Mouse (Mus musculus) urinary bladder, adult 2 months (tissue): Measurements from ENCODE around the gene Nr1h3. TPM values are rescaled to one million over a fixed set of nuclear protein-coding genes. Genes with fewer than 3 reads are reported as not detected.
"Not testable (repeated sequence)": the region's sequence is repeated elsewhere in the genome, so short reads cannot be mapped to it uniquely, and the experiment has no call there.

Source experiments
- DNase-seq: peaks from one replicate; pipeline ENCODE4 v3.0.0; 2022; ENCODE audit warnings: low spot score
- polyA plus RNA-seq: library from polyadenylated mRNA; depleted of rRNA; stranded (reverse); fragments of >200 nt; gene quantifications from 2 replicates; pipeline ENCODE4 v1.2.3, GENCODE M21; 2012; rRNA removed

The Nr1h3 gene
- polyA plus RNA-seq, result 18.6 and 20.8 TPM in 2 replicates

DNA sequence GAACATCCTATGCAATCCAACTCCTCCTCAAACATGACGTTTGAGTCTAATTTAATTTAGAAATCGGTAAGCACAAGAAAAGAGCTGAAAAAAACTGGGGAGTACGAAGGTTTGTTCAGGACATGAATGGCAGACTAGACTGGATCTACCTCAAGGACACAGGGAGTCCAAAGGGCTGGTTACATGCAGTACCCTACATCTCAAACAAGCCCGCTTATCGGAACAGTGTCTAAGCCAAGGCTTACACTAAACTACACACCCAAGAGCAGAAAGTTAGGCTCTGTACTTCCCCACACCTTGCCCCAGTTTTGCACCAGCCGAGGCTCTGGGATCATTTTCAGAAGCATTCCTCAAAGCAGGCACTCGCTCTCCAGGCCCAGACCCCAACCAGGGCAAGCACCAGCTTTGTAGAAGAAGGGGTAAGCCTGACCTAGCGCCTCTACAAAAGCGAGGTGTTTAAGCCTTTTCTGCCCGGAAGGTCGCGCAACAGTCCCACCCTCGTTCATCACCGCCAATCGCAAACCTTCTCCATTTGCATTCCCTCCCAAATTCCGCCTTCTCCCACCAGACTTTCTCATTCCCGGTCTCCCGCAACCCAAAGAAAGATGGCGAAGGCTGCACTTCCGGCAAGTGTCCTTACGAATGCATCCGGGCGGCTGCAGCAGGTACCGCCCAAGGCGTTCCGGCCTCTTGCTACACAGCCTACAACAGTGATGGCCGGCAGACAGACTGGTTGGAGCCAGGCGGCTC lies at the start of gene Nr1h3, which contains the start of gene Acp2:
TSS of gene Nr1h3 (minus strand) at position 613 of the 750 bp plus-strand sequence.
TSS of gene Acp2 (plus strand) at position 664 of the 750 bp plus-strand sequence.
- DNase-seq, result peak; percentile 89

DNA sequence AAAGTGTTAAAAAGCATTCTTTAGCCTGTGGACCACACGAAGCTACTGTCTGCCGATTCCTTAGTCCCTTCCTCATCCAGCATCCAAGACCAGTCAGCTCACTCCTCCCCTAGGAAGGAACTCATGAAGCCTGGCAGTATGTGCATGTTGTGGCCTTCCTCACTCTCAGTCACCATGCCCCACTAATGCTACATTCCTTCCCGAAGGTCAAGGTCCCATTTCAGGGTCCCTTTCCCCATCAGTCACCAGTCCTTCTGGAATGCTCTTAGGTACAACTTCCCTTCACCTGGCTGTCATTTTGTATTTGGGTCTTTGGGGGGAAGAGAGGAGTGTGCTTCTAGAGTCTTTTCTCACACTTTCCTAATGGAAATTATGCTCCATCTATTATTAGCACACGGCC lies 49.4 kb upstream of the Nr1h3 start:
- DNase-seq, result no peak

DNA sequence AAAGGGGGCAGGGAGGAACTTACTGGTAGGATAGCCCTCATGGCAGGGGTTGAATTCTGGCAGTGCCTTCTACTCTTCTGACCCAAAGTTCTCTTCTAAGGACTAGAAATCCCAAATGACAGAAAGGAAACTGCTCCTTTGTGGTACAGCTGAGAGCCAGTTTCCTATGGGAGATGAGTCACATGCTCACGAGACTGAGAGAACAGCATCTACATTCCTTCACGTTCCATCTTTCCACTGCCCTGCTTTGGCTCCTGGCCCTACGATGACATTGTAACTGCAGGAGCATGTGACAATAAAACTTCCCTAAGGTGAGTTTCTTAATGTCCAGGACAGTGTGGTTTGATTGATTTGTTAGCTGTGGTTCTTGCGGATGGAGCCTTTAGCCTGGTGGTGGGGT lies 45.7 kb upstream of the Nr1h3 start:
- no peak for DNase-seq

DNA sequence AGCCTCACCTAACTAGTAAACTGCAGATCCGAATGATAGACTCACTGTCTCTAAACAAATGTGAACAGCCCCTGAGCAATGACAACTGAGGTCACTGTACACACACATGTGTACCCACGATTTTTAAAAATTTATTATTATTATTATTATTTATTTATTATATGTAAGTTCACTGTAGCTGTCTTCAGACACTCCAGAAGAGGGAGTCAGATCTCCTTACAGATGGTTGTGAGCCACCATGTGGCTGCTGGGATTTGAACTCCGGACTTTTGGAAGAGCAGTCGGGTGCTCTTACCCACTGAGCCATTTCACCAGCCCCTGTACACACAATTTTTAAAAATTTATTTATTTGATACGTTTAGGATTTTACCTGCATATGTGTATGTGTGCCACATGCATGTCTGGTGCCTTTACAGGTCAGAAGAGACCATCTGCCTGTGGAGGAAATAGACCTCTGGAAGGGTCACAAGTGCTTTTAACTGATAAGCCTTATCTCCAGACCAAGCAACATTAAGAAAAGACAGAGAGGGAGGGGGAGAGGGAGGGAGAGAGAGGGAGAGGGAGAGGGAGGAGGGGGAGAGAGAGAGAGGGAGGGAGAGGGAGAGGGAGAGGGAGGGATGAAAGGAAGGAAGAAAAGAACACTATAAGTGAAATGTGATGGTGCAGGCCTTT lies 42.1 kb upstream of the Nr1h3 start:
- no peak for DNase-seq

DNA sequence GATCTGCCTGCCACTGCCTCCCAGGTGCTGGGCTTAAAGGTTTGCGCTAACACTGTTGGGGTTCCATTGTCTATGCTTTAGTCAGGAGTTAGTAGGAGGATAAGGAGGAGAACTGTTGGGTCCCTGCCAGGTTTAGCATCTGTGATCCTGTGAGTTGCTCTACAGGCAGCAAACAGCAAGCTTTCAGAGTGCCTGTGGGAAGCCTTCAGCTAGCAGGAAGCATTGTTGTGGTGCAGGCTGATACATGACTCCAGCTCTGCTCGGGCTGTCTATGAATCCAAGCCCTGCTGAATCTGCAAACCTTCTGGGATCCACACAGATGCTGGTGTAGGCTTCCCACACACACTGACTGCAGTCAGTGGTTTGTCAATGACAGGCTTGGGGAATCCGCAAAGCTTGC lies 40.8 kb upstream of the Nr1h3 start:
- no peak for DNase-seq

DNA sequence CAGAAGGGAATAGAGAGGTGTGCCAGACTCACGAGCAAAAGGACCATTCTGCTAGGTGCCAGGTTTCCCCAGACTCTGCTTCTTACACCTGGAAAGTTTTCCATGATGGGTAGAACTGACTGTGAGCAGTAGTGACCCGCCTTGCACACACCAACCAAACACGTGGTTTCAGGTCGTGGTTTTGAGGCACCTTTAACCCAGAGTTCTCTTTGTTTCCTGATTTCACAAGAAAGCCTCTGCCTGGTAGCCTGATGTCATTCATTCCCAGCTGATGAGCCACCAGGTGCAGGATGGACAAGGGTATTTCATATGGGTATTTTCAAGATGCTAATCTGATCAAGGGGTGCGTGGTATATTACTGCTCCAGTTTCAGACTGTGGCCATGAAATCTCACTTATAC lies 39.9 kb upstream of the Nr1h3 start:
- DNase-seq, result no peak

DNA sequence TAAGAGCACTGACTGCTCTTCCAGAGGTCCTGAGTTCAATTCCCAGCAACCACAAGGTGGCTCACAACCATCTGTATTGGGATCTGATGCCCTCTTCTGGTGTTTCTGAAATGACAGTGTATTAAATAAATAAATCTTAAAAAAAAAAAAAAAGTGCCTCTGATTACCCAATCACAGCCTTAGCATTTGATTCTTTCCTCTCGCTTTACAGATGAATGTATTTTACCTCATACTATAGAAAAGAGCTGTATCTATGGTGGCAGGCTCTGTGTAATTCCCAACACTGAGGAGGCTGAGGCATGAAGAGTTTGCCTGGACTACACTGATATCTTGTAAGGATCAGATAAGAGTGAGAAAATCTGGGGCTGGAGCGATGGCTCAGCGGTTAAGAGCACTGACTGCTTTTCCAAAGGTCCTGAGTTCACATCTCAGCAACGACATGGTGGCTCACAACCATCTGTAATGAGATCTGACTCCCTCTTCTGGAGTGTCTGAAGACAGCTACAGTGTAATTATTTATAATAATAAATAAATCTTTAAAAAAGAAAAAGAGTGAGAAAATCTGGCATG lies 35.0 kb upstream of the Nr1h3 start:
- not testable (repeated sequence) for DNase-seq

DNA sequence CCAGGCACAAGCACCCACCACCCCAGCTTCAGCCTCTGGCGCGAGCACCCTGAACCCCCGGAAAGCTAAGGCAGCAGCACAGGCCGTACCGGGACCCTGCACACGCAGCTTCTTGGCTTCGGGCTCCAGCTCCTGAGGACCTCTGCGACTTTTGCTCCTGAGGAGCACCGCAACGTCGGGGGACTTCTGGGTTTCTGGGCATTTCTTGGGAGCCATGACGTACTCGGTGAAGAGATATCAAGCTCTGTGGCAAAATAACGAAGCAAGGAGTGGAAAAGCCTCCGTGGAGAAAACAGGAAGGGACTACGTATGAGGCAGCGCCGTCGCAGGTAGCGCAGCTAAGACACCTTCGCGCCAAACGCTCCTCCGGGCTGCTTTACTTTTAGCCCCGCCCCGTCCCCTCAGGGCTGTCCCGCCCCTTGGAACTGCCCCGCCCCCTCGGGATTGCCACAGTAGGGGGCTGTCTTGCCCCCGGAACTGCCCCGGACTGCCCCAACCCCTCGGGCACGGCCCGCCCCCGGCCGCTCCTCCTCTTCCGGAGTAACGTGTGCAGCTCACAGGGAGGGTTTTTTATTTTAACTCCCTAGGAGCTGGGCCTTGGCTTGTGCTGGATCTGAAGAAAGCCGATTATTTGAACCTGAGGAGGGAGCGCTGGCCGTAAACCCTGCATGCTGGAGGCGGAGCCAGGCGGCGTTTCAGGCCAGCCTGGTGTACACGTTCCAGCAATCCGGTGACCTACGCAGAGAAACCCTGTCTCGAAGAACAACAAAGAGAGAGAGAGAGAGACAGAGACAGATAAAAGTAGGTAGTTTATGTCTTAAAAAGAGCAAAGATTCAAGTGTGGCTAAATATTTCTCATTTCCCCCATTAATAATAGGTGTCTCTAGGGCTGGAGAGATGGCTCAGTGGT lies 34.2 kb upstream of the Nr1h3 start, which contains the start of gene Ddb2:
TSS of gene Ddb2 (minus strand) at position 382 of the 910 bp plus-strand sequence.
- DNase-seq, result peak; percentile 75

DNA sequence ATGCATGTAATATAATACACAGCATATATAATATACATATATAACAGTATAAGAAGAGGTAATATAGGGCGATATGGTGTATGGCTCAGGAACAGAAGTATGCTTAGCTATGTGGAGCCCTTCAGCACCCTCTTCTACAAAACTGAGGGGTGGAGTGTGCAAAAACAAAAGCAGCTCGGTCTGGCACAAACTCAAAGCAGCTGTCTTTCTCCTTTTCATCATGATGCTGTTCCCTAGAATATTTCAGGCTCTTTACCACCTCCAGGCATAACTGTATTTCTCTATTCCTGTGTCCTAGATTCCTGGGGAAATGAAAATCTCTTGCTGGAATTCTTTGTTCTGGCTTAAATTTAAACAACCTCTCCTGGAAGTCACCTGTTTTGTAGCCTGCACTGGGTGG lies 27.1 kb upstream of the Nr1h3 start:
- DNase-seq, result no peak

DNA sequence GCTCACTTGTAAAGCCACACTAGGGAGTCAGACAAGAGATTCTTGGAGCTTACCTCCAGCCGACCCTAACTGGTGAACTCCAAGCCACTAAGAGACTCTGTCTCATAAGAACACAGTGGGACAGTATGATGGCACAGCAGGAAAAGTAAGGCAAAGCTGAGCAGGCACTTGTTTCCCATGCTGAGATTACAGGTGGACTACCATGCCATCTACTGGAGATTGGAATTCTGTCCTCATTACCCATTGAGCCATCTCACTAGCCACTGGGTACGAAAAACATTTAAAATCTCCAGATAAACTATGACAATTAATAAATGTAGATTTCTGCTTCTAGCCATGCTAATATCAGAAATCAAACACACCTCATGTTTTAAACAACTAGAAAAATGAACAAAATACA lies 21.0 kb upstream of the Nr1h3 start:
- DNase-seq, result no peak

DNA sequence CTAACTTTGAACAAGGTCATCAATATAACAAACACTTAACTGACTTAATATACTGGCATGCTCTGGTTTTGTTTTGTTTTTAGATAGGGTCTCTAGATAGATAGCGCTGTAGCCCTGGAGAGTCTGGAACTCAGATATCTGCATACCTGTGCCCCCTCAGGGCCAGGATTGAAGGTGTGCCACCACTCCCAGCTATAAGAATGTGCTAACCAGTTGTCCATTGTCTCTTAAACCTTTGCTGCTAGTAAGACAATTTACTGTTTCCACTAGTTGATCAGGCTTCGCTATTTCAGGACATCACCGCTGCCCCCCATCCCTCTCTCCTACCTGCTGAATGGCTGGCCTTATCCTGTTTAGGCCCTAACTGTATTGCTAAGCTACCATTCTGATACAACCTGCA lies 17.9 kb upstream of the Nr1h3 start:
- DNase-seq, result no peak

DNA sequence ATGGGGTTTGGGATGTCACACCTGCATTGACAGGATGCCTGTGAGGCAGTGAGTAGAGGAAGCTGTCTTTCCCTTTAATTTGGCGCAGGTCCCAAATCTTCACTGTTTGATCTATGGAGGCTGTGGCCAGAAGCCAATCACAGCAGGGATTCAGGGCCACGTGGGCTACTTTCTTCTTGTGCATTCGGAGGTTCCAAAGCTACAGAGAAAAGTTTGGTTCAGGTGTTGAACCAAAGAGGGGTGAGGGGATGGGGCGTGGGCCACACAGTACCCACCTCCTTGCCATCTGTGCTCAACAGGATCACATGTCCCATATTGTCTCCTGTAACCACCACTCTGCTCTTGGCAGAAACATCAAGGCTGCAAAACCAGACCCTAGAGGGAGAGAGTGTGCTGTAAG lies 14.4 kb upstream of the Nr1h3 start:
- no peak for DNase-seq

DNA sequence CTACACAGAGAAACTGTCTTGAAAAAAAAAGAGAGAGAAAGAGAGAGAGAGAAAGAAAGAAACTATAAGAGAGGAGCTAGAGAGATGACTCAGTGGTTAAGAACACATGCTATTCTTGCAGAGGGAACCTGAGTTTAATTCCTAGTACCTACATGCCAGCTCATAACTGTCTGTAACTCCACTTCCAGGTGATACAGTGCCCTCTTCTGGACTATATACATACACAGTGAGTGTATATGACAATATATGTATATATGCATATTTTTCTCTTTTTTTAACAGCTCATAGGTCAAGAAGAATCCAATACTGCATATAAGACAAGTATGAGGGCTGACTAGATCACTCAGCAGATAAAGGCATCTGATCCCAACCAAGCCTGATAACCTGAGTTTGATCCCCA lies 10.7 kb upstream of the Nr1h3 start:
- DNase-seq, result no peak

DNA sequence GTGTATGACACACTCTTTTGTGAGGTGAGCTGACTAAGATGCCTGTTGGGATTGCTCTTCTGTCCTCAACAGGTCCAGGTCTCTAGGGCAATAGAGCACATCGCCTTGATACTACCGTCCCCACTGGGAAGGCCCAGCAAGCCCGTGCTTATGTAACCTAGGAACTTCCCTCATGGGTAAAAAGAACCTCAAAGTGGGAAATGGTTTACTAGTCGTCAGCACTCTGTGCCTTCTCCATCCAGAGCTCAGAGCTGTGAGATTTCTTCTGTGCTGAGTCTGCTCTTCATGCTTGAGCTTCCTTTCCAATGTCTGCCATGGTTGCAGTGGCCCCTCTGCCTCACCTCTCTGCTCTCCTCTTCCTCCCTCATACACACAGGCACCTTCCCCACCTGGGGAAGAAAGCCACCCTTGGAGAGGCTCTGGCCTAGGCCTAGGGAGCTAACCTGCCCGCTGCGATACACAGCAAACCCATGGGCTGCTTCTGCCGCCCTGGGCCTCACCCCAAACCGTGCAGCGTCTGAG lies 3.7 kb upstream of the Nr1h3 start:
- no peak for DNase-seq

DNA sequence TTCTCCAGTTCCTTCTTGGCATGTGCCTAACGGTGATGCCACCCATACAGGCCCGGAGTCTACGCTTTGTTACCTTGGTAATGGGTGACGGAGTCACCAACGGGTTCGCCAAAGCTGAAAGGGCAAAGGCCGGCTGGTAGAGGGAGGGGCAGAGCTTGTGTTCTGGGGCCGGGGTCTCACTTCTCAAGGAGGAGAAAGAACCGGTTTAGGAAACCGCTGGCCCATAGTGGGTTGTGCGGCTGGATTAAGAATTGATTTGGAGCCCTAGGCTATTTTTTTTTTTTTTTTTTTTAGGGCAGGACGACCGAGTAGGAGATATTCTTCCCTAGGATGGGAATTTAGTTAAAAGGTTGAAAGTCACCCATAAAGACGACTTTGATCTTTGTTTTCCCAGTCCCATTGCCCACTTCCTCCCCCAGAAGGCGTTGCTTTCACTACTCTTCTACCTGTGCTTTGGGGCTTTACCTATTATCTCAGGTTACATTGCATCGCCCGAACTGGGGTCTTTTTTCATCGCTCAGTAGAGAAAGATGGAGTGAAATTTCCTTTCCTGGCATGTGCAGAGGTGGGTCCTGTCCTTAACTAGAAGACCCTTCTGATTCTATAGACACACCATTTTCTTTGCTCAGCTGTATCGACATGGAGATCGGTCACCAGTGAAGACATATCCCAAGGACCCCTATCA lies 480 bp upstream of the Nr1h3 start:
- DNase-seq, result no peak

DNA sequence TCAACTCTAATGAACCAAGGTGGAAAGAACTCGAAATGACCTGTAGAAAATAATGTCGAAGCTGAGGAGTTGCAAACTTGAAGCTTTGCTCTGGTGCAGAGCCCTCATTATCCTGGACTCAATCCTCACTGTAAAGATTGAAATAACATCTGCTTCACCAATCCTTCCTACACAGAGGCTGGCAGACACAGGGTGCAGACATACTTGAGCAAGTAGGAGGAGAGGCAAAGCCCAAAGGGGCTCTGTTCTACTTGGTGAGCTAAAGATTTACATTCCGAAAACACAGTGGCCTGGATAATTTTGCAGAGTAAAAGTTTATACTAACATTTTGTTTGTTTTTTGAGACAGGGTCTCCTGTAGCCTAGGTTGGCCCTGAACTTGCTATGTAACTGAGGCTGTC lies 3.7 kb downstream of the Nr1h3 start:
- no peak for DNase-seq

DNA sequence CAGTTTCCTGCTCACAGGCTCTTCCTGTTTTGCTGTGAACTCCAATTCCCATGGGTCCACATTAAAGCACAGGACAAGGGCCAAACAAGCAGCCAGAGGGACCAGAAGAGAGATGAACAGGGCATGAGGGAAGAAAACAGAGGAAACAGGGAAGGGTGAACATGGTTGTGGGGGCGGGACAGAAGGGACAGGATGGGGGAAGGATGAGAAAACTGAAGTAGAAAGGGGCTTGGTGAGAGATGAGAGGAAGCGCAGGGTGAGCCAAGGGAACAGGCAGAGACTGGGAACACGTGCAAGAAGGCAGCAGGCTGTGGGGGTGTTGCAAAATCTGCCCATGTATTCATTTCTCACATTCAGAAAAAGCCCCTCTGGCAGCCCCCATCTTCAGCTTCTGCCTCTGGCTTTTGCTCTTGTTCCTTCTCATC lies 6.0 kb downstream of the Nr1h3 start:
- DNase-seq, result no peak

DNA sequence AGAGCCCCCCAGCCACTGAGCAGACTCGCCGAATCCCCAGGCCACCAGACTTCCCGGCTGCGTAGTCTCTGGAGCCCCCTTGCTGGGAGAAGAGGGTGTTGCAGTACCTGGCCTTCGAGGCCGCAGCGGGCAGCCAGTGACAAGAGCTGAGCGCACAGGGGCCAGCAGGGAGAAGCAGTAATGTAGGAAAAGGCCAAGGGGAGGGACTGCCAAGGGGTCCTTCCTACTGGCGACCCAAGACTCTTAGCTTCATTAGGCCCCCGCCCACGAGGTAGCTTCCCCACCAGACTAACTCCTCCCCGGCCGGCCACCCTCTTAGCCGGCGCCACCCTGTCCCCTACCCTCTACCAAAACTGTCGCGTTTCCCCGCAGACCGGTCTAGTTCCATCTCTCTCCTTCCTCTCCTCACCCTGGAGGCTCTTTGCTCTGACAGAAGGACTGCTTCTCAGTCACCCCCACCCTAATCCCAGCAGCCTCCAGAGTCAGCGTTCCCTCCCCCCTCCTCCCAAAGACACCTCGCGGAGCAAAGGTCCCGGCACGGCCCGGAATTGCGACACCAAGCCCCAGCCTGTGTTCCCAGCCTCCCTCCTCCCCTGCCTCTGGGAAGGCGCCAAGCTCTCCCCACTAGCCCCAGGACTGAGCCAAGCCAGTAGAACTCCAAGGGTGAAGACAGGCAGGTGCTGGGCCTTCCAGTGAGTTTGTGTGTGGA lies 7.9 kb downstream of the Nr1h3 start:
- DNase-seq, result peak; percentile 62

DNA sequence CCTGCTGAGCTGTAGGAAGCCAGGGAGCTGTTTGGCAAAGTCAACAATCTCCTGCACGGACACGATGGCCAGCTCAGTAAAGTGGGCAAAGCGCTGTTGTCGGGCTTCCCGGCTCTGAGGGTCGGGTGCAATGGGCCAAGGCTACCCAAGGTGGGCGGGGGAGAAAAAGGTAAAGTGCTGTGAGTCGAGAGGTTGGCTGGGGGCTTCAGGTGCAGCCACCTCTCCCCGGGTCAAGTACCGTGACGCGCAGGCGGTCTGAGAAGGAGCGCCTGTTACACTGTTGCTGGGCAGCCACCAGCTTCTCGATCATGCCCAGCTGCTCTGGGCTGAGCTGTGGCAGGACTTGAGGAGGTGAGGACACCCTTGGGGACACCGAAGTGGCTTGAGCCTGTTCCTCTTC lies 12.1 kb downstream of the Nr1h3 start:
- DNase-seq, result no peak

DNA sequence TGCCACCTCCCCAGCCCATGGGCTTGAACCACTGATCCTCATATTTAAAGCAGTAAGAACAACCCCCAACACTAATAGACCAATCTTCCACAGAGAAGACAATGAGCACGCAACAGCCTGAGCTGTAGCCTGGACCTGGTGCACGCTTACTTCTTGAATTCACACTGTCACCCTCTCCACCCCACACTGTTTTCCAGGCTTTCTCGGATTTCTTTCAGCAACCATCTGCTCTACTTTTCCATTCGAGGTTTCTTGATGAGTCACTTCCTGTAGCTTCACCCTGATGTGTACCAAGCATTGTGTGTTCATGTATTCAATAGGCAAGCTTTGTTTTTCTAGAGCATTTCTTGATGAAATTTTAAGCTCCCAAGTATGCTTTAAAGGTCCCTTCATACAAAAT lies 15.2 kb downstream of the Nr1h3 start:
- no peak for DNase-seq
